Mouse (Mus musculus): ENCODE measurements around the gene Steap3. TPM values are rescaled to one million over a fixed set of nuclear protein-coding genes. Genes with fewer than 3 reads are reported as not detected.

Gene Steap3
- polyA plus RNA-seq, 1 experiment from 2014 or later = 16.0 TPM

GRCm38 (mm10) chr1:120198942-120199341 lies 73.6 kb downstream of the Steap3 start:
- no peaks in the 10 kb centered on the region for H3K4me1 ChIP-seq (replicated peaks)
- H3K27ac ChIP-seq (ENCODE audit: poor library complexity, severe bottlenecking) = no peak overlapping the region
- ATAC-seq (ENCODE audit: insufficient number of reproducible peaks, low FRiP score) = no peak
- no peaks in the 10 kb centered on the region for H3K9me3 ChIP-seq (replicated peaks)
- H3K4me3 ChIP-seq = no peak overlapping the region
- H3K9ac ChIP-seq = no peak overlapping the region
- 68% methylated on average over 4 of the region's 4 CpGs for WGBS
- no peaks in the 10 kb centered on the region for H3K36me3 ChIP-seq
- peaks cover 16% of the 10 kb centered on the region; the same call in 1 of the 2 replicates for H3K27me3 ChIP-seq (replicated peaks)
- no peak overlapping the region for H3K4me2 ChIP-seq

- no peak for ATAC-seq (ENCODE audit: insufficient number of reproducible peaks, low FRiP score)
Observed at GRCm38 (mm10) chr1:120198151-120198550, 74.4 kb downstream of the Steap3 start.

GRCm38 (mm10) chr1:120197189-120197588 lies 75.3 kb downstream of the Steap3 start:
- no peak overlapping the region for H3K4me2 ChIP-seq
- no peaks in the 10 kb centered on the region for H3K36me3 ChIP-seq
- 0 out of 2 replicates have a peak, but pooled peaks cover 9% of the 10 kb centered on the region for H3K27me3 ChIP-seq (replicated peaks)
- 17% methylated on average over 5 of the region's 5 CpGs for WGBS
- no peak overlapping the region for H3K9ac ChIP-seq
- H3K9me3 ChIP-seq (replicated peaks) = no peaks in the 10 kb centered on the region
- 0 out of 2 replicates have a peak, but pooled peaks have one; percentile 53 for ATAC-seq (ENCODE audit: insufficient number of reproducible peaks, low FRiP score)
- no peak overlapping the region for H3K4me3 ChIP-seq
- no peak overlapping the region for H3K27ac ChIP-seq (ENCODE audit: poor library complexity, severe bottlenecking)
- no peaks in the 10 kb centered on the region for H3K4me1 ChIP-seq (replicated peaks)

More at GRCm38 (mm10) chr1:120198151-120198550, 74.4 kb downstream of the Steap3 start:
- H3K9ac ChIP-seq = no peak overlapping the region
- H3K9me3 ChIP-seq (replicated peaks) = no peaks in the 10 kb centered on the region
- H3K4me2 ChIP-seq = no peak overlapping the region
- no peak overlapping the region for H3K27ac ChIP-seq (ENCODE audit: poor library complexity, severe bottlenecking)
- H3K4me3 ChIP-seq = no peak overlapping the region
- WGBS = 65% methylated on average over 3 of the region's 3 CpGs
- no peaks in the 10 kb centered on the region for H3K4me1 ChIP-seq (replicated peaks)
- peaks cover 16% of the 10 kb centered on the region; the same call in 1 of the 2 replicates for H3K27me3 ChIP-seq (replicated peaks)
- H3K36me3 ChIP-seq = no peaks in the 10 kb centered on the region

GRCm38 (mm10) chr1:120196724-120197123 lies 75.8 kb downstream of the Steap3 start:
- Histone ChIP-seq H3K4me3 (no peak overlapping the region), H3K27me3 (replicated peaks) (0 out of 2 replicates have a peak, but pooled peaks cover 5% of the 10 kb centered on the region), H3K4me1 (replicated peaks) (no peaks in the 10 kb centered on the region), H3K4me2 (no peak overlapping the region), H3K27ac (ENCODE audit: poor library complexity, severe bottlenecking) (no peak overlapping the region), H3K9ac (no peak overlapping the region), H3K36me3 (no peaks in the 10 kb centered on the region), H3K9me3 (replicated peaks) (0 out of 2 replicates have a peak, but pooled peaks cover under 1% of the 10 kb centered on the region)
- no peak for ATAC-seq (ENCODE audit: insufficient number of reproducible peaks, low FRiP score)
- 74% methylated on average over 2 of the region's 2 CpGs for WGBS

GRCm38 (mm10) chr1:120195947-120196346 lies 76.6 kb downstream of the Steap3 start:
- H3K4me1 ChIP-seq (replicated peaks) = no peaks in the 10 kb centered on the region
- no peak overlapping the region for H3K4me2 ChIP-seq
- H3K4me3 ChIP-seq = no peak overlapping the region
- 0 out of 2 replicates have a peak, but pooled peaks cover 5% of the 10 kb centered on the region for H3K27me3 ChIP-seq (replicated peaks)
- H3K9me3 ChIP-seq (replicated peaks) = 0 out of 2 replicates have a peak, but pooled peaks cover 8% of the 10 kb centered on the region
- no peak overlapping the region for H3K27ac ChIP-seq (ENCODE audit: poor library complexity, severe bottlenecking)
- H3K9ac ChIP-seq = no peak overlapping the region
- ATAC-seq (ENCODE audit: insufficient number of reproducible peaks, low FRiP score) = no peak
- WGBS = 66% methylated on average over 5 of the region's 5 CpGs
- no peaks in the 10 kb centered on the region for H3K36me3 ChIP-seq

GRCm38 (mm10) chr1:120193586-120193985 lies 78.9 kb downstream of the Steap3 start:
- no peak overlapping the region for H3K9ac ChIP-seq
- 88% methylated on average over 10 of the region's 10 CpGs for WGBS
- 0 out of 2 replicates have a peak, but pooled peaks cover 10% of the 10 kb centered on the region for H3K9me3 ChIP-seq (replicated peaks)
- no peaks in the 10 kb centered on the region for H3K4me1 ChIP-seq (replicated peaks)
- H3K36me3 ChIP-seq = no peaks in the 10 kb centered on the region
- no peak overlapping the region for H3K4me3 ChIP-seq
- no peak overlapping the region for H3K27ac ChIP-seq (ENCODE audit: poor library complexity, severe bottlenecking)
- H3K27me3 ChIP-seq (replicated peaks) = no peaks in the 10 kb centered on the region
- ATAC-seq (ENCODE audit: insufficient number of reproducible peaks, low FRiP score) = no peak
- H3K4me2 ChIP-seq = no peak overlapping the region

GRCm38 (mm10) chr1:120192321-120192720 lies 80.2 kb downstream of the Steap3 start:
- Histone ChIP-seq H3K4me1 (replicated peaks) (no peaks in the 10 kb centered on the region), H3K27me3 (replicated peaks) (no peaks in the 10 kb centered on the region), H3K36me3 (no peaks in the 10 kb centered on the region), H3K4me2 (no peak overlapping the region), H3K9ac (no peak overlapping the region), H3K9me3 (replicated peaks) (0 out of 2 replicates have a peak, but pooled peaks cover 10% of the 10 kb centered on the region), H3K4me3 (no peak overlapping the region), H3K27ac (ENCODE audit: poor library complexity, severe bottlenecking) (no peak overlapping the region)
- no peak for ATAC-seq (ENCODE audit: insufficient number of reproducible peaks, low FRiP score)
- WGBS = 74% methylated on average over 6 of the region's 6 CpGs

- no peak overlapping the region for H3K4me3 ChIP-seq
- H3K9me3 ChIP-seq (replicated peaks) = 0 out of 2 replicates have a peak, but pooled peaks cover 10% of the 10 kb centered on the region
- H3K27me3 ChIP-seq (replicated peaks) = no peaks in the 10 kb centered on the region
- no peaks in the 10 kb centered on the region for H3K4me1 ChIP-seq (replicated peaks)
- no peak overlapping the region for H3K27ac ChIP-seq (ENCODE audit: poor library complexity, severe bottlenecking)
- ATAC-seq (ENCODE audit: insufficient number of reproducible peaks, low FRiP score) = no peak
- no peaks in the 10 kb centered on the region for H3K36me3 ChIP-seq
- no peak overlapping the region for H3K4me2 ChIP-seq
- H3K9ac ChIP-seq = no peak overlapping the region
- 80% methylated on average over 6 of the region's 6 CpGs for WGBS
Observed at GRCm38 (mm10) chr1:120190946-120191345, 81.6 kb downstream of the Steap3 start.

- no peaks in the 10 kb centered on the region for H3K4me1 ChIP-seq (replicated peaks)
- ATAC-seq (ENCODE audit: insufficient number of reproducible peaks, low FRiP score) = no peak
- 84% methylated on average over 2 of the region's 2 CpGs for WGBS
- no peaks in the 10 kb centered on the region for H3K27me3 ChIP-seq (replicated peaks)
- H3K9ac ChIP-seq = no peak overlapping the region
- no peaks in the 10 kb centered on the region for H3K36me3 ChIP-seq
- no peak overlapping the region for H3K4me3 ChIP-seq
- 0 out of 2 replicates have a peak, but pooled peaks cover 10% of the 10 kb centered on the region for H3K9me3 ChIP-seq (replicated peaks)
- H3K4me2 ChIP-seq = no peak overlapping the region
- H3K27ac ChIP-seq (ENCODE audit: poor library complexity, severe bottlenecking) = no peak overlapping the region
Observed at GRCm38 (mm10) chr1:120190300-120190699, 82.2 kb downstream of the Steap3 start.

- no peak for ATAC-seq (ENCODE audit: insufficient number of reproducible peaks, low FRiP score)
- H3K9ac ChIP-seq = no peak overlapping the region
- 0 out of 2 replicates have a peak, but pooled peaks cover 10% of the 10 kb centered on the region for H3K9me3 ChIP-seq (replicated peaks)
- no peaks in the 10 kb centered on the region for H3K4me1 ChIP-seq (replicated peaks)
- no peak overlapping the region for H3K4me3 ChIP-seq
- H3K27me3 ChIP-seq (replicated peaks) = no peaks in the 10 kb centered on the region
- no peaks in the 10 kb centered on the region for H3K36me3 ChIP-seq
- H3K4me2 ChIP-seq = no peak overlapping the region
- H3K27ac ChIP-seq (ENCODE audit: poor library complexity, severe bottlenecking) = no peak overlapping the region
- 87% methylated on average over 6 of the region's 6 CpGs for WGBS
Observed at GRCm38 (mm10) chr1:120189206-120189605, 83.3 kb downstream of the Steap3 start.

- H3K4me3 ChIP-seq = no peak overlapping the region
- H3K4me1 ChIP-seq (replicated peaks) = no peaks in the 10 kb centered on the region
- no peaks in the 10 kb centered on the region for H3K27me3 ChIP-seq (replicated peaks)
- ATAC-seq (ENCODE audit: insufficient number of reproducible peaks, low FRiP score) = no peak
- no peak overlapping the region for H3K4me2 ChIP-seq
- H3K9ac ChIP-seq = no peak overlapping the region
- no peak overlapping the region for H3K27ac ChIP-seq (ENCODE audit: poor library complexity, severe bottlenecking)
- H3K36me3 ChIP-seq = no peaks in the 10 kb centered on the region
- WGBS = 69% methylated on average over 7 of the region's 7 CpGs
- 0 out of 2 replicates have a peak, but pooled peaks cover 10% of the 10 kb centered on the region for H3K9me3 ChIP-seq (replicated peaks)
Observed at GRCm38 (mm10) chr1:120187059-120187458, 85.4 kb downstream of the Steap3 start.

- H3K4me3 ChIP-seq = no peak overlapping the region
- H3K27ac ChIP-seq (ENCODE audit: poor library complexity, severe bottlenecking) = no peak overlapping the region
- no peak overlapping the region for H3K4me2 ChIP-seq
- H3K9me3 ChIP-seq (replicated peaks) = 0 out of 2 replicates have a peak, but pooled peaks cover 9% of the 10 kb centered on the region
- no peaks in the 10 kb centered on the region for H3K27me3 ChIP-seq (replicated peaks)
- no peaks in the 10 kb centered on the region for H3K36me3 ChIP-seq
- 51% methylated on average over 9 of the region's 9 CpGs for WGBS
- no peaks in the 10 kb centered on the region for H3K4me1 ChIP-seq (replicated peaks)
- no peak overlapping the region for H3K9ac ChIP-seq
- ATAC-seq (ENCODE audit: insufficient number of reproducible peaks, low FRiP score) = no peak
Observed at GRCm38 (mm10) chr1:120186655-120187054, 85.8 kb downstream of the Steap3 start.
